Mouse (Mus musculus): ENCODE results near the gene Zfp566. TPM values are rescaled to one million over a fixed set of nuclear protein-coding genes. Genes with fewer than 3 reads are reported as not detected.

Gene Zfp566
- polyA plus RNA-seq (2012; ENCODE audit: low replicate concordance) = 0.27 and 0.80 TPM in 2 replicates

DNA sequence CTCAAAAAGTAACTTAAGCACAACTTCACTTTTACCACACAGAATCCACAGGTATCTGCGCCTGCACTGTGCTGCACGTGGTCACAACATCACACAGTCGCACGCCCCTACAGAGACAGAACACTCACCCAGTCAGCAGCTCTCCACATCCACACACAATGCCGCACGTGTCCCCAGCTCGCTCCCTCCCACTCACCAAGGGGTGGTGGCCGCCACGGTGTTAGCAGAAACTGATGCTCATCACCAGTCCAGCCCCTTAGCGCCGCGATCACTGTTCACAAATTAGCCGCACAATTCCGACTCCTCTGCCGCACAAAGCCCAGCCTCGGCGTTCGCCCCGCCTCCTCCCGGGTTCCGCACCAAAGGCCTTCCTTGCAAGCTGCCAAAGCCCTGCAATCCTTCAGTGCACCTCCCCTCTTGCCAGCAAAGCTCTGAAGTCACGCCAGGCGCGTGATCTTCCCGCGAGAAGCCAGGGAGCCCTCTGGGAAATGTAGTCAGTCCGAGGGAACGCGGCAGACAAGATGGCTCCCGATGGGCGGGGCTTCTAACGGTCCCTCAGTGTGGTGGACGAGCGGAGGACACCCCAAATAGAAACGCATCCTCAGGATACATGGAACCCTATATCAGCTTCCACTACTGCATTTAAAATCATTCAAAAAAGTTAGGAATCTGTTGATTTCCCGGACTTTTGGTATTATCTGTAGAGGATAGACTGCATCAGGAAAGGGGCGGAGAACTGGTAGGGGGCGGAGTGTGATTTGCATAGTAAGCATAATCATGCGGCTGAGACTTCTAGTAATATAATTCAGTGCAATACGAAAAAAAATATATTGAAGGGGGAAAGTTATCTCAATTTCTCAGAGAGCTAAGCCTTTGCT is at the start of gene Zfp566, which contains the start of gene Gm26920:
Gene Zfp566, minus strand, starts transcription at position 436 of the 878 bp plus-strand sequence.
Gene Gm26920, minus strand, starts transcription at position 319 of the 878 bp plus-strand sequence.

GRCm38 (mm10) chr7:30121308-30122187 is 31.2 kb upstream of the Zfp566 start, which contains the start of gene Zfp382:
Gene Zfp382, plus strand, starts transcription at chr7:30121942.

GRCm38 (mm10) chr7:30094646-30095429 is 4.5 kb upstream of the Zfp566 start, which contains the start of gene Zfp260:
Gene Zfp260, plus strand, starts transcription at chr7:30094777.

GRCm38 (mm10) chr7:30072146-30073028 is 17.9 kb downstream of the Zfp566 start, which contains the start of gene Zfp82:
Gene Zfp82, minus strand, starts transcription at chr7:30072900.

GRCm38 (mm10) chr7:30050882-30051548 is 39.3 kb downstream of the Zfp566 start, which contains the start of gene Zfp14:
Gene Zfp14, minus strand, starts transcription at chr7:30051380.

Other genes starting within 250 kb of the Zfp566 start
- 0.16 and 0.20 TPM in 2 replicates for gene Zfp940, start 236.9 kb downstream of the Zfp566 start, polyA plus RNA-seq (2012; ENCODE audit: low replicate concordance)
- gene Zfp420, start 230.5 kb downstream of the Zfp566 start, polyA plus RNA-seq (2012; ENCODE audit: low replicate concordance) = 0.41 and 0.74 TPM in 2 replicates
- 0.30 and 0.34 TPM in 2 replicates for gene Zfp27, start 184.0 kb downstream of the Zfp566 start, polyA plus RNA-seq (2012; ENCODE audit: low replicate concordance)
- not detected in 2 replicates for gene Zfp383, start 182.3 kb downstream of the Zfp566 start, polyA plus RNA-seq (2012; ENCODE audit: low replicate concordance)
- gene Zfp74, start 136.4 kb downstream of the Zfp566 start, polyA plus RNA-seq (2012; ENCODE audit: low replicate concordance) = 4.0 and 5.1 TPM in 2 replicates
- 1.4 and 3.7 TPM in 2 replicates for gene Zfp568, start 106.6 kb downstream of the Zfp566 start, polyA plus RNA-seq (2012; ENCODE audit: low replicate concordance)
- not detected in 2 replicates for gene Zfp14, start 39.1 kb downstream of the Zfp566 start, polyA plus RNA-seq (2012; ENCODE audit: low replicate concordance)
- gene Zfp82, start 17.6 kb downstream of the Zfp566 start, polyA plus RNA-seq (2012; ENCODE audit: low replicate concordance) = 0.14 and 0.46 TPM in 2 replicates
- gene Gm26920, start 117 bp downstream of the Zfp566 start, polyA plus RNA-seq (2012; ENCODE audit: low replicate concordance) = not detected in 2 replicates
- 0.48 and 0.87 TPM in 2 replicates for gene Zfp260, start 4.2 kb upstream of the Zfp566 start, polyA plus RNA-seq (2012; ENCODE audit: low replicate concordance)
- 4.5 and 5.5 TPM in 2 replicates for gene Zfp382, start 31.4 kb upstream of the Zfp566 start, polyA plus RNA-seq (2012; ENCODE audit: low replicate concordance)
- gene Zfp146, start 79.2 kb upstream of the Zfp566 start, polyA plus RNA-seq (2012; ENCODE audit: low replicate concordance) = 1.1 and 2.7 TPM in 2 replicates
- not detected in 2 replicates for gene Cox7a1, start 93.6 kb upstream of the Zfp566 start, polyA plus RNA-seq (2012; ENCODE audit: low replicate concordance)
- 94.0 and 122 TPM in 2 replicates for gene Capns1, start 108.3 kb upstream of the Zfp566 start, polyA plus RNA-seq (2012; ENCODE audit: low replicate concordance)
- 28.6 and 47.9 TPM in 2 replicates for gene Polr2i, start 141.4 kb upstream of the Zfp566 start, polyA plus RNA-seq (2012; ENCODE audit: low replicate concordance)
- 10.1 and 15.2 TPM in 2 replicates for gene Tbcb, start 141.7 kb upstream of the Zfp566 start, polyA plus RNA-seq (2012; ENCODE audit: low replicate concordance)
- gene Ovol3, start 145.2 kb upstream of the Zfp566 start, polyA plus RNA-seq (2012; ENCODE audit: low replicate concordance) = not detected in 2 replicates
- 0.24 TPM in 1 of 2 replicates, not detected in the other for gene Thap8, start 189.6 kb upstream of the Zfp566 start, polyA plus RNA-seq (2012; ENCODE audit: low replicate concordance)
- 22.7 and 114 TPM in 2 replicates for gene Wdr62, start 189.9 kb upstream of the Zfp566 start, polyA plus RNA-seq (2012; ENCODE audit: low replicate concordance)
- 0.65 and 4.6 TPM in 2 replicates for gene Clip3, start 201.2 kb upstream of the Zfp566 start, polyA plus RNA-seq (2012; ENCODE audit: low replicate concordance)
- 91.3 and 100.0 TPM in 2 replicates for gene Alkbh6, start 218.2 kb upstream of the Zfp566 start, polyA plus RNA-seq (2012; ENCODE audit: low replicate concordance)
- 1.8 and 1.9 TPM in 2 replicates for gene Syne4, start 224.3 kb upstream of the Zfp566 start, polyA plus RNA-seq (2012; ENCODE audit: low replicate concordance)
- 0.96 and 1.7 TPM in 2 replicates for gene E130208F15Rik, start 231.2 kb upstream of the Zfp566 start, polyA plus RNA-seq (2012; ENCODE audit: low replicate concordance)
- 4.7 and 8.8 TPM in 2 replicates for gene Sdhaf1, start 233.4 kb upstream of the Zfp566 start, polyA plus RNA-seq (2012; ENCODE audit: low replicate concordance)

Measured in leukemia stem cell, adult 10-12 weeks (primary cell).